Mouse (Mus musculus): ENCODE measurements around the gene Romo1.

DNA sequence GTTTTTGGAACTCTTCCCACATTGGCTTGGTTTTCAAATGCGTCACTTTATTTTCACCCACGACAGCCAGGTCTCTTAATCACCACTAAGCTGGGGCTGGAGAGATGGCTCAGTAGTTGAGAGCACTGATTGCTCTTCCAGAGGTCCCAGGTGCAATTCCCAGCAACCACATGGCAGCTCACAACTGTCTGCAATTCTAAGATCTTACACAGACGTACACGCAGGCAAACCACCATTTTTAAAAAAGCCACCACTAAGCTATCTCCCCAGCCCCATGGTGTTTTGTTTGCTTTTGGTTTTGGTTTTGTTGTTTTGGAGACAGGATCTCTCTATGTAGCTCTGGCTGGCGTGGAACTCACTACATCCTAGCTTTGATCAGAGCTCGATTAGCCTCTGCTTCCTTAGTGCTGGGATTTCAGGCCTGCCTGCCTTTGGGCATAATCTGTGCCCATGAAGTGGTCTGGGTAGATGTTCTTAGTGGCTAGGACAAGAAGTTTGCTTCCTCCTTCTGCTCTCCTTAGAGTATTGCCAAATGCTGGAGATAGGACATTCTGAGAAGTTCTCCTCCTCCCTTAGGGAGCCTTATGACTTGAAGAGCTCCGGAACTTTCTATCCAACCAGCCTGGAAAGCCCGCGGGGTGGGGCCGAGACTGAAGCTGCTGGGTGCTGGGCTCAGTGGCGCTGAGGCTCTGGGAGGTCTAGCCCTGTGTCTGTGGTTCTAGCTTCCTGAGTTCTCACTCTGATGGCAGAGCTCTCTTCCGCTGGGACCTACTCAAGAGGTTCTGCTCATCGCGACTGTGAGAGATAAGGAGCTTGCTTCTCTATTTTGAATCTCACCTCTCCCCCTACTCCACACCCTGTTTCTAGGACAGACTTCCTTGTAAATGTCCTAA lies 46.4 kb downstream of the Romo1 start:
- TF ChIP-seq POLR2A (IDR thresholded peaks at IDR 0.05; ENCODE audit: borderline replicate concordance, extremely low read depth, low read depth, low read length) = peak; percentile 18; the same call in 1 of the 2 replicates
- TF ChIP-seq CTCF (IDR thresholded peaks at IDR 0.05; ENCODE audit: insufficient read depth, low read length) = no peak
